ENCODE assay signal across 15 mouse cellular contexts in genomic region chr7:87063576-87063975, GRCm38 (mm10).
DNase-seq lines count a peak whose midpoint lies in the region.
"Had no signal": no experiment of that assay in that cellular context is flagged by ENCODE, and none has a peak within 500 bp of the region (broad histone marks: within the 10 kb centered on the region; RNA-seq: fewer than 3 reads in every experiment).

No protein-coding gene starts in this region.

- DNase-seq in adrenal gland, adult (ENCODE audit: inconsistent age in 2 of 2, low spot score in 1 of 2) = peak; percentile 27 to 67
- no peak for DNase-seq in adrenal gland, postnatal 14 days
- DNase-seq in adrenal gland, postnatal 36 days = peak; percentile 6 to 14
- no peak for DNase-seq in adrenal gland, adult 8-10 months
- peak; percentile 35 for DNase-seq in NIH3T3 (ENCODE audit: low read depth)
- DNase-seq in ovary, postnatal 10 days (ENCODE audit: low spot score) = no peak
- no peak for DNase-seq in Muller cell, postnatal 12 days (ENCODE audit: inconsistent ontology term)
- DNase-seq: adrenal gland, postnatal 10 days; B cell, adult 2 months; cerebellum, adult 11-12 months; cerebellum, adult 2 months; cerebellum, adult 9-10 months; cerebellum, postnatal 10 days; cerebellum, postnatal 25 days; forebrain, postnatal 0 days had no signal

Comparison
In these comparisons a context has a peak if more than half of its experiments do, and no peak if none do; other contexts are left out.
1. DNase-seq: peak in adrenal gland, adult (2 of 2), adrenal gland, postnatal 36 days (2 of 2) and NIH3T3 (single experiment); none in adrenal gland, postnatal 14 days (single experiment), adrenal gland, adult 8-10 months (single experiment), ovary, postnatal 10 days (single experiment) and Muller cell, postnatal 12 days (single experiment).